ENCODE assay signal across 15 mouse cellular contexts in genomic region chr2:13290070-13290469, GRCm38 (mm10). TPM values are rescaled to one million over a fixed set of nuclear protein-coding genes. Genes with fewer than 3 reads are reported as not detected.
DNase-seq lines count a peak whose midpoint lies in the region; ATAC-seq and TF ChIP-seq lines count a peak whose summit lies in the region.
"Had no signal": no experiment of that assay in that cellular context is flagged by ENCODE, and none has a peak within 500 bp of the region (broad histone marks: within the 10 kb centered on the region; RNA-seq: fewer than 3 reads in every experiment).

No protein-coding gene starts in this region.

- no peak overlapping the region for H3K4me2 ChIP-seq in midbrain, embryonic 11.5 days
- no peak overlapping the region for H3K4me2 ChIP-seq in midbrain, embryonic 16.5 days (ENCODE audit: low read length)
- H3K4me2 ChIP-seq in forebrain, postnatal 0 days (ENCODE audit: low read depth): no peak overlapping the region
- H3K4me2 ChIP-seq: embryonic facial prominence, embryonic 15.5 days; heart, embryonic 13.5 days; hindbrain, embryonic 15.5 days had no signal

- H3K36me3 ChIP-seq in midbrain, embryonic 11.5 days (ENCODE audit: control insufficient read depth, insufficient read depth, low read length): no peaks in the 10 kb centered on the region
- no peaks in the 10 kb centered on the region for H3K36me3 ChIP-seq in midbrain, embryonic 16.5 days (ENCODE audit: control insufficient read depth, insufficient read depth, low read length)
- no peaks in the 10 kb centered on the region for H3K36me3 ChIP-seq in forebrain, postnatal 0 days (ENCODE audit: insufficient read depth)
- H3K36me3 ChIP-seq: embryonic facial prominence, embryonic 15.5 days; heart, embryonic 13.5 days; hindbrain, embryonic 15.5 days had no signal

- peak; percentile 90 for DNase-seq in midbrain, embryonic 11.5 days (ENCODE audit: low spot score, missing footprints)
- DNase-seq in thymus, postnatal 0 days (ENCODE audit: low spot score): peak; percentile 11
- no peak for DNase-seq in thymus, postnatal 36 days
- DNase-seq in forebrain, postnatal 0 days: no peak
- no peak for DNase-seq in right cerebral cortex, postnatal 14 days
- no peak for DNase-seq in cerebellum, adult 18-20 months
- DNase-seq: adrenal gland, adult 2 months; adrenal gland, postnatal 25 days; cerebellum, adult 2 months; heart, postnatal 36 days had no signal

- no peaks in the 10 kb centered on the region for H3K4me1 ChIP-seq in midbrain, embryonic 11.5 days (ENCODE audit: control insufficient read depth, insufficient read depth, low read length)
- H3K4me1 ChIP-seq in midbrain, embryonic 16.5 days (ENCODE audit: control insufficient read depth, insufficient read depth, low read length): no peaks in the 10 kb centered on the region
- no peaks in the 10 kb centered on the region for H3K4me1 ChIP-seq in forebrain, postnatal 0 days (ENCODE audit: insufficient read depth)
- H3K4me1 ChIP-seq: embryonic facial prominence, embryonic 15.5 days; hindbrain, embryonic 15.5 days had no signal

- no peak overlapping the region for H3K9ac ChIP-seq in midbrain, embryonic 11.5 days (ENCODE audit: low read length)
- no peak overlapping the region for H3K9ac ChIP-seq in midbrain, embryonic 16.5 days (ENCODE audit: low read depth, low read length)
- H3K9ac ChIP-seq in forebrain, postnatal 0 days: no peak overlapping the region
- H3K9ac ChIP-seq: embryonic facial prominence, embryonic 15.5 days; heart, embryonic 13.5 days; hindbrain, embryonic 15.5 days had no signal

- no peak for TF ChIP-seq CTCF in forebrain, postnatal 0 days (IDR thresholded peaks at IDR 0.05; ENCODE audit: low read depth)

- no peaks in the 10 kb centered on the region for H3K9me3 ChIP-seq in midbrain, embryonic 11.5 days (ENCODE audit: control insufficient read depth, low read length)
- H3K9me3 ChIP-seq in midbrain, embryonic 16.5 days (replicated peaks; ENCODE audit: control insufficient read depth, low read length, poor library complexity, severe bottlenecking): no peaks in the 10 kb centered on the region
- H3K9me3 ChIP-seq in forebrain, postnatal 0 days (ENCODE audit: low read length): no peaks in the 10 kb centered on the region
- H3K9me3 ChIP-seq: embryonic facial prominence, embryonic 15.5 days; heart, embryonic 13.5 days; hindbrain, embryonic 15.5 days had no signal

- no peak for ATAC-seq in midbrain, embryonic 11.5 days (ENCODE audit: low FRiP score)
- ATAC-seq in midbrain, embryonic 16.5 days: no peak
- peak; percentile 20; the same call in 1 of the 2 replicates for ATAC-seq in forebrain, postnatal 0 days

- no peak overlapping the region for H3K27ac ChIP-seq in midbrain, embryonic 11.5 days (ENCODE audit: low read depth, low read length)
- H3K27ac ChIP-seq in midbrain, embryonic 16.5 days (ENCODE audit: low read length): no peak overlapping the region
- H3K27ac ChIP-seq in forebrain, postnatal 0 days (ENCODE audit: low read depth, low read length): no peak overlapping the region
- H3K27ac ChIP-seq: embryonic facial prominence, embryonic 15.5 days; heart, embryonic 13.5 days; hindbrain, embryonic 15.5 days had no signal

- no peaks in the 10 kb centered on the region for H3K27me3 ChIP-seq in midbrain, embryonic 11.5 days (ENCODE audit: control insufficient read depth, insufficient read depth, low read length)
- no peaks in the 10 kb centered on the region for H3K27me3 ChIP-seq in midbrain, embryonic 16.5 days (ENCODE audit: control insufficient read depth, insufficient read depth, low read depth, low read length)
- H3K27me3 ChIP-seq in forebrain, postnatal 0 days (ENCODE audit: insufficient read depth, low read length): no peaks in the 10 kb centered on the region
- H3K27me3 ChIP-seq: embryonic facial prominence, embryonic 15.5 days; heart, embryonic 13.5 days; hindbrain, embryonic 15.5 days had no signal

- 77% methylated on average over 3 of the region's 3 CpGs for WGBS in midbrain, embryonic 11.5 days
- WGBS in midbrain, embryonic 16.5 days: 78% methylated on average over 3 of the region's 3 CpGs
- WGBS in forebrain, postnatal 0 days: 76% methylated on average over 3 of the region's 3 CpGs

- no peak overlapping the region for H3K4me3 ChIP-seq in midbrain, embryonic 11.5 days (ENCODE audit: low read depth, low read length)
- no peak overlapping the region for H3K4me3 ChIP-seq in midbrain, embryonic 16.5 days (ENCODE audit: low read depth, low read length)
- no peak overlapping the region for H3K4me3 ChIP-seq in forebrain, postnatal 0 days (ENCODE audit: low read depth, low read length)
- H3K4me3 ChIP-seq: embryonic facial prominence, embryonic 15.5 days; erythroblast, embryonic 14.5 days; heart, embryonic 13.5 days; hindbrain, embryonic 15.5 days had no signal

RNA-seq across cellular contexts. Expression of gene Rsu1, which starts 18.9 kb away (rescaled TPM):
- 73.1 and 78.0 TPM in 2 replicates for polyA plus RNA-seq in midbrain, embryonic 11.5 days (2014; fragmentation: Nextera tagmentation; extraction: Ambion mirVana)
- 70.2 and 77.8 TPM in 2 replicates for polyA plus RNA-seq in midbrain, embryonic 16.5 days (2015; fragmentation: Nextera tagmentation; extraction: Ambion mirVana)
- 57.6 and 69.2 TPM in 2 replicates for polyA plus RNA-seq in thymus, postnatal 0 days (2015; fragmentation: Nextera tagmentation; extraction: Ambion mirVana)
- 49.7 and 58.3 TPM in 2 replicates for total RNA-seq in forebrain, postnatal 0 days (2014; rRNA removed)
- 68.4 and 73.8 TPM in 2 replicates for polyA plus RNA-seq in forebrain, postnatal 0 days (2015; fragmentation: Nextera tagmentation; extraction: Ambion mirVana)

Comparison
In these comparisons a context has a peak if more than half of its experiments do, and no peak if none do; other contexts are left out.
1. DNase-seq: peak in midbrain, embryonic 11.5 days (single experiment) and thymus, postnatal 0 days (single experiment); none in thymus, postnatal 36 days (0 of 2), forebrain, postnatal 0 days (single experiment), right cerebral cortex, postnatal 14 days (single experiment) and cerebellum, adult 18-20 months (0 of 2).